Mouse (Mus musculus) heart, postnatal 0 days (tissue): ENCODE results near the gene Cfap99. TPM values are rescaled to one million over a fixed set of nuclear protein-coding genes. Genes with fewer than 3 reads are reported as not detected.

Experiments used
- ATAC-seq: fragments of 200-750 bp; cut with Nextera tagmentation; 2 replicates; pipeline ENCODE4 v1.8.0; 2017; ENCODE audit warnings: low read depth, moderate number of reproducible peaks, moderate library complexity; ENCODE audit not compliant: insufficient read depth
- DNase-seq: peaks from one replicate; pipeline ENCODE4 v3.0.0-alpha.2; 2016; ENCODE audit warnings: low spot score
- H3K27ac ChIP-seq: fragments of 300-500 bp; sonication (generic); 2 replicates; pipeline ENCODE4 v1.5.1; 2014; ENCODE audit warnings: low read depth, mild to moderate bottlenecking
- H3K27me3 ChIP-seq: fragments of 300-500 bp; sonication (generic); 2 replicates; pipeline ENCODE4 v1.6.1; 2014; ENCODE audit warnings: low read length, mixed read lengths; ENCODE audit not compliant: control insufficient read depth, insufficient read depth
- H3K36me3 ChIP-seq: fragments of 300-500 bp; sonication (generic); replicated peaks from 2 replicates; pipeline ENCODE4 v1.6.1; 2014; ENCODE audit warnings: low read length, mixed read lengths; ENCODE audit not compliant: control insufficient read depth, insufficient read depth
- H3K4me1 ChIP-seq: fragments of 300-500 bp; sonication (generic); 2 replicates; pipeline ENCODE4 v1.6.1; 2014; ENCODE audit warnings: antibody characterized with exemption; ENCODE audit not compliant: control insufficient read depth, insufficient read depth
- H3K4me2 ChIP-seq: fragments of 300-500 bp; sonication (generic); 2 replicates; pipeline ENCODE4 v1.6.1; 2014; ENCODE audit warnings: low read depth, mild to moderate bottlenecking, low read length, moderate library complexity
- H3K4me3 ChIP-seq: fragments of 300-500 bp; sonication (generic); 2 replicates; pipeline ENCODE4 v1.5.1; 2014; ENCODE audit warnings: low read depth, low read length
- H3K9ac ChIP-seq: fragments of 300-500 bp; sonication (generic); replicated peaks from 2 replicates; pipeline ENCODE4 v1.6.1; 2014; ENCODE audit warnings: low read depth, low read length, mixed read lengths
- H3K9me3 ChIP-seq: fragments of 300-500 bp; sonication (generic); replicated peaks from 2 replicates; pipeline ENCODE4 v1.6.1; 2016; ENCODE audit warnings: low read length; ENCODE audit not compliant: control insufficient read depth
- CTCF ChIP-seq: IDR thresholded peaks from 2 replicates; pipeline ENCODE4 v1.5.1; 2016; ENCODE audit warnings: antibody characterized with exemption, control low read depth, low read depth
- EP300 ChIP-seq: IDR thresholded peaks from 2 replicates; pipeline ENCODE4 v1.6.1; 2016; ENCODE audit warnings: antibody characterized with exemption, low read depth
- WGBS: fragments of 180-500 bp; shearing (Covaris S2); extraction: QIAGEN DNeasy Blood & Tissue Kit; methylation state at CpG from one replicate; pipeline ENCODE4 v1.1.7; 2014; 5-methylcytosine and 5-hydroxymethylcytosine counted together
- polyA plus RNA-seq: library from polyadenylated mRNA; unstranded; fragments of >200 nt; fragmentation: Nextera tagmentation; extraction: Ambion mirVana; gene quantifications from 2 replicates; pipeline ENCODE4 v1.2.1, GENCODE M21; 2015
- total RNA-seq: library from RNA; depleted of rRNA; stranded (reverse); fragments of >200 nt; gene quantifications from 2 replicates; pipeline ENCODE4 v1.2.3, GENCODE M21; 2014; ENCODE audit warnings: low replicate concordance; rRNA removed

Cfap99 gene
- total RNA-seq = not detected in 2 replicates
- not detected in 2 replicates for polyA plus RNA-seq

DNA sequence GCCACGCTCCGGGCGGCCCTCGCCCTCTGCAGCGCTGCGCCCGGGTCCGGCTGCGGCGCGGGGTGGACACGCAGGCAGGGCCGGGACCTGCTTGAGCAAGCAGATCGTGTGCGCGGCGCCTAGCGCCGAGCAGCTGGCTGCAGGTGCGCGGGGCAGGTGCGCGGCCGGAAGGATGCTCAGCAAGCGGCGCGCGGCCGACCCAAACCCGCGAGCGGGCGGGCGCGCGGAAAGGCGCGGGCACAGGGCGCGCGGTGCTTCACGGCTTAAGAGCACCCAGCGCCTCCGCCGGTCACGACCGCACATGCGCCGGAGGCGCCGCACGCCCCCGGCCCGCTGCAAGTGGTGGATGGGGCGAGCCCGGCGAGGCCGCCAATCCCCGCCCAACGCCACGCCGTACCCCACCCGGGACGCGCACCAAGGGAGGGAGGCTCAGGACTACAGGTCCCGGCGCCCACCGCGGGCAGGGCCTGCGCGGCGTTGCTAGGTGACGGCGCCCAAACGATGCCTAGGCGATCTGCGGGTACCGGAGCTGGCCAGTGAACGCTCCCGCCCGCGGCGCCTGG is at the start of gene Cfap99, which contains the start of gene Zfyve28:
Gene Cfap99 (plus strand): TSS at position 447 of the 563 bp plus-strand sequence.
Gene Zfyve28 (minus strand): TSS at position 296 of the 563 bp plus-strand sequence.
- DNase-seq (no peak), ATAC-seq (peak; percentile 86)
- Histone ChIP-seq H3K4me1 (no peaks in the 10 kb centered on the region; the same call in 1 of the 2 replicates), H3K9ac (no peak within 1 kb of the TSS), H3K27me3 (peaks cover 59% of the 10 kb centered on the region), H3K4me2 (peak within 1 kb of the TSS; percentile 88), H3K27ac (no peak within 1 kb of the TSS), H3K4me3 (peak within 1 kb of the TSS; percentile 61), H3K36me3 (no peaks in the 10 kb centered on the region), H3K9me3 (no peaks in the 10 kb centered on the region)
- no peak for TF ChIP-seq CTCF
- TF ChIP-seq EP300 = no peak
- 0% methylated on average over 65 of the region's 83 CpGs for WGBS

DNA sequence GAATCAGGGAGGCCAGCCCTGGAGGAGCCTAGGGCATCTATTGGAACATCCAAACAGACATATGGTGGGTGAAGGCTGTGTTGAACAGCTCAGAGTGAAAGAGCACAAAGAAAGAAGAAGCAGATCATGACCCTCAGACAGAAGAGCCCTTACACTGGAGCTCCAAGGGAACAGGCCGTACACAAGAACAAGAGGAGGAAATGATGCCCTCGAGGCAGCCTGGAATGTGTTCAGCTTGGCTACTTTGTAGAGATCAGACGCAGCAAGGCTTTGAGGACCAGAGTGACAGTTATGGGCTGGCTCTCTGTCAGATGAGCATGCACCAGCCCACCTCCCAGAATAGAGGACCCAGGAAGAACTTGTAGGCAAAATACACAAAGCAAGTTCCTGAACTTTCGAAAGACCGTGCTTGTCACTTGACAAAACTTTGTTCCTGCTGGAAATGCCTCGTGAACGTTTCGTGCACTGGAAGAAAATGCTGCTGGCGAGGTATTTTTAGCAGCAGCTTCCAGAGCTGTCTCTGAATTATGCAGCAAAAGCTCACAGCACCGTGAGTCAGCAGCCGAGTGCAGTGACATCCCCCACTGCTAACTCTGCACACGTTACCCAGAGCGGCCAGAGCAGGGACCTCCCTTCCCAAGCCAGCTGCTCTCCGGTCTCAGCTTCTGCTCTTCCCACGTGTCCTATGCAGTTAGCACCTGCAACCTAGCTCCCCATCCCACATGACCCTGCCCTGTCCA is 46.0 kb upstream of the Cfap99 start:
- H3K4me1 ChIP-seq = peaks cover 12% of the 10 kb centered on the region; the same call in 1 of the 2 replicates
- no peak for TF ChIP-seq EP300
- TF ChIP-seq CTCF = no peak
- H3K9me3 ChIP-seq = no peaks in the 10 kb centered on the region
- peak; percentile 82 for ATAC-seq
- 0 out of 2 replicates have a peak, but pooled peaks cover 4% of the 10 kb centered on the region for H3K27me3 ChIP-seq
- peak overlapping the region; percentile 59 for H3K27ac ChIP-seq
- H3K9ac ChIP-seq = no peak overlapping the region
- H3K4me3 ChIP-seq = no peak overlapping the region
- 3% methylated on average over 15 of the region's 15 CpGs for WGBS
- no peaks in the 10 kb centered on the region for H3K36me3 ChIP-seq
- peak; percentile 84 for DNase-seq
- H3K4me2 ChIP-seq = peak overlapping the region; percentile 28

DNA sequence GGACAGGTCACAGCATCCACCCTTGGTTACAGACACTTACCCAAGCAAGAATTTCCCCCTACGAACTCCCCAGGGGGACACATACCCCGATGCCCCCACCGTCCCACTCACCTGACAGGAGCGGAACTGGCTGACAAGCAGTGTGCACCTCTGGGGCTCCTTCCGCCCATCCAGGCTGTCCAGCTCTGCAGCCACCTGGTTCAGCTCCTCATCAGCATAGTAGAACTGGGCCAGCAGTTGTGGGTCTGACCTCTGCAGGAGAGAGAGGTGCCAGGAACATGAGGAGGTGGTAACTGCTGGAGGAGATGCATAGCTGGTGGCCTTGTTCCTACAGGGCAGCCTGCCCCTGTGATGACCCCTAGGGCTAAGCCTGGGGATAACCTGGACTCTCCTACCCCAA is 45.3 kb upstream of the Cfap99 start:
- no peak for DNase-seq
- H3K9me3 ChIP-seq = no peaks in the 10 kb centered on the region
- H3K9ac ChIP-seq = no peak overlapping the region
- TF ChIP-seq EP300 (no peak), CTCF (no peak)
- H3K27me3 ChIP-seq = 0 out of 2 replicates have a peak, but pooled peaks cover 4% of the 10 kb centered on the region
- 0 out of 2 replicates have a peak overlapping the region, but pooled peaks have one; percentile 28 for H3K4me2 ChIP-seq
- H3K4me1 ChIP-seq = peaks cover 12% of the 10 kb centered on the region; the same call in 1 of the 2 replicates
- WGBS = 79% methylated on average over 5 of the region's 5 CpGs
- peak; percentile 25; the same call in 1 of the 2 replicates for ATAC-seq
- no peaks in the 10 kb centered on the region for H3K36me3 ChIP-seq
- no peak overlapping the region for H3K27ac ChIP-seq
- H3K4me3 ChIP-seq = no peak overlapping the region

DNA sequence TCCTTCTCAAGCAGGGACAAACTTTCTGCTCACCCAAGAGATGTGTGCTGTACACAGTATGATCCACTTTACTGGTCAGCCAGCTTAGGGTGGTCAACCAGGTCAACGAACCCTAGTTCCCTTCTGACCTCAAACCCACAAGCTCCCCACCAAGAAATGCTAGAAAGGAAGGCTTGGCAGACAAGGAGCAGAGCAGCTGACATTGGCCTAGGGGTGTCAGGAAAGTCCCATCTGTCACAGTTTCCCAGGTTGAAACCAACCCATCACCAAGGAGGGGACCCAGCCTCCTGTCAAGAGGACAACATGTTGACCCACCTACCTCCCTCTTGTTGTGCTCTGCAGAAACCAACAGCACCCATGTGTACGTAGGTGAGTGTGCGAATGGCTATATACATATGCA is 42.0 kb upstream of the Cfap99 start:
- Histone ChIP-seq H3K4me2 (no peak overlapping the region), H3K36me3 (no peaks in the 10 kb centered on the region), H3K27ac (no peak overlapping the region), H3K4me3 (no peak overlapping the region), H3K9ac (no peak overlapping the region), H3K4me1 (peaks cover 13% of the 10 kb centered on the region; the same call in 1 of the 2 replicates), H3K9me3 (no peaks in the 10 kb centered on the region), H3K27me3 (0 out of 2 replicates have a peak, but pooled peaks cover 4% of the 10 kb centered on the region)
- WGBS = 93% methylated on average over 3 of the region's 3 CpGs
- ATAC-seq (no peak), DNase-seq (no peak)
- TF ChIP-seq CTCF (no peak), EP300 (no peak)

DNA sequence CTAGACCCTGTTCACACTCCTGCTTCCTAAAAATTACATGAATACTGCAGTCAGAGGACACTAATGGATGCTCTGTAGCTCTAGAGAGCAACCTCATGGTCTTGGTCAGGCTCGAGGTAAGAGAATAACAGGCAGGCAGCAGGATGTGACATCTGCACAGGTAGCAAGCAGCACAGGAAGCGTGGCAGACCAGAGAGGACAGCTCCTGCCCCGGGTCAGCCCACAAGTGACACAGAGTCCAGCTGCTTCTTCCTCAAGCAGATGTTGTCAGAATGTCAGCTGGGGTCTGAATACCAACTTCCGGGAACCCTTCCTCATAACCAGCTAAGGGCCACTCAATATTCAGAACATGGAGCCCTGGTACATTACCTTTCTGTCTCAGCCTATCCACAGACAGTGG is 39.3 kb upstream of the Cfap99 start:
- Histone ChIP-seq H3K4me1 (peaks cover 9% of the 10 kb centered on the region; the same call in 1 of the 2 replicates), H3K4me2 (no peak overlapping the region), H3K36me3 (no peaks in the 10 kb centered on the region), H3K27me3 (0 out of 2 replicates have a peak, but pooled peaks cover 2% of the 10 kb centered on the region), H3K9ac (no peak overlapping the region), H3K4me3 (no peak overlapping the region), H3K9me3 (no peaks in the 10 kb centered on the region), H3K27ac (peak overlapping the region; percentile 19; the same call in 1 of the 2 replicates)
- WGBS = 73% methylated on average over 4 of the region's 4 CpGs
- TF ChIP-seq EP300 = no peak
- TF ChIP-seq CTCF = no peak
- no peak for ATAC-seq
- DNase-seq = no peak
